Comparison of ENCODE assay signal across 18 mouse cellular contexts in genomic region chr7:66633351-66633750, GRCm38 (mm10).
"Had no signal": no experiment of that assay in that cellular context is flagged by ENCODE, and none has a peak within 500 bp of the region (broad histone marks: within the 10 kb centered on the region; RNA-seq: fewer than 3 reads in every experiment).

No protein-coding gene starts in this region.

- DNase-seq: kidney, adult 8-10 months; kidney, postnatal 10 days; kidney, postnatal 36 days; layer of hippocampus, postnatal 36 days; lung, adult 18-20 months; lung, postnatal 14 days; right cerebral cortex, postnatal 25 days; spleen, adult 18-20 months; thymus, postnatal 25 days had no signal

- H3K27ac ChIP-seq: kidney, embryonic 15.5 days; left cerebral cortex, adult 2 months; liver, embryonic 12.5 days; liver, embryonic 15.5 days; lung, embryonic 15.5 days; macrophage; midbrain, embryonic 12.5 days; stomach, embryonic 15.5 days had no signal

- ATAC-seq: liver, embryonic 12.5 days; midbrain, embryonic 16.5 days had no signal

- H3K4me2 ChIP-seq: kidney, embryonic 15.5 days; liver, embryonic 12.5 days; liver, embryonic 15.5 days; lung, embryonic 15.5 days; midbrain, embryonic 12.5 days; stomach, embryonic 15.5 days had no signal

- H3K9me3 ChIP-seq: kidney, embryonic 15.5 days; liver, embryonic 12.5 days; liver, embryonic 15.5 days; lung, embryonic 15.5 days; midbrain, embryonic 12.5 days; stomach, embryonic 15.5 days had no signal

- H3K9ac ChIP-seq: kidney, embryonic 15.5 days; liver, embryonic 12.5 days; liver, embryonic 15.5 days; lung, embryonic 15.5 days; midbrain, embryonic 12.5 days; stomach, embryonic 15.5 days had no signal

- H3K4me1 ChIP-seq: kidney, embryonic 15.5 days; liver, embryonic 12.5 days; liver, embryonic 15.5 days; lung, embryonic 15.5 days; stomach, embryonic 15.5 days had no signal

- H3K4me3 ChIP-seq: kidney, embryonic 15.5 days; left cerebral cortex, adult 2 months; liver, embryonic 12.5 days; liver, embryonic 15.5 days; lung, embryonic 15.5 days; midbrain, embryonic 12.5 days; stomach, embryonic 15.5 days had no signal

- H3K27me3 ChIP-seq: kidney, embryonic 15.5 days; liver, embryonic 12.5 days; liver, embryonic 15.5 days; lung, embryonic 15.5 days; midbrain, embryonic 12.5 days; stomach, embryonic 15.5 days had no signal

- H3K36me3 ChIP-seq: kidney, embryonic 15.5 days; liver, embryonic 12.5 days; liver, embryonic 15.5 days; lung, embryonic 15.5 days; midbrain, embryonic 12.5 days; stomach, embryonic 15.5 days had no signal
